Mouse (Mus musculus): ENCODE measurements at regions not wholly inside any gene's neighbourhood (a gene's known extent, or its start where the extent isn't known, plus 50 kb on each side); places are given as distances from the start of the nearest gene placed in this dataset.

DNA sequence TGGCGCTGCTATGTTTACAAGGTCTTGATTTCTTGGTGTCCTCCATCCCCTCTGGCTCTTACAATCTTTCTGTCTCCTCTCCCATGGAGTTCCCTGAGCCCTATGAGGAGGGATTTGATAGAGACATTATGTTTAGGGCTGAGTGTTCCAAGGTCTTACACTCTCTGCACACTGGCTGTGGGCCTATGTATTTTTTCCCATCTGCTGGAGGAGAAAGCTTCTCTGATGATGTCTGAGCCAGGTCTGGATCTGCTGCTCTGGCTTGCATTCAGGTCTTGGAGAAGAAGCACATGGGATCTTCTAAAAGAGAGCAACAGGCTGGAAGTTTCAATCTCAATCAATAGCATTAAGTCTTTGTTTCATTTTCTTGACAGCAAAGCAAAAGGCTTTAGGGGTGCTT, 445.1 kb downstream of the Efna5 start:
- Histone ChIP-seq H3K9ac (ENCODE audit: low read depth, poor library complexity, severe bottlenecking) (no peak overlapping the region), H3K4me1 (ENCODE audit: control insufficient read depth, insufficient read depth, low read length) (no peaks in the 10 kb centered on the region), H3K27me3 (ENCODE audit: control insufficient read depth, insufficient read depth, low read length, poor library complexity, severe bottlenecking) (no peaks in the 10 kb centered on the region), H3K27ac (ENCODE audit: insufficient read depth, low read length) (no peak overlapping the region), H3K36me3 (ENCODE audit: control insufficient read depth, insufficient read depth, low read length, poor library complexity, severe bottlenecking) (no peaks in the 10 kb centered on the region), H3K9me3 (replicated peaks; ENCODE audit: control insufficient read depth, insufficient read depth, low read length, poor library complexity, severe bottlenecking) (no peaks in the 10 kb centered on the region), H3K4me3 (ENCODE audit: low read depth, low read length) (no peak overlapping the region)
- TF ChIP-seq CTCF (IDR thresholded peaks at IDR 0.05; ENCODE audit: low read depth, low read length) (no peak), EP300 (IDR thresholded peaks at IDR 0.05; ENCODE audit: insufficient read depth, low read depth, low read length) (no peak)

DNA sequence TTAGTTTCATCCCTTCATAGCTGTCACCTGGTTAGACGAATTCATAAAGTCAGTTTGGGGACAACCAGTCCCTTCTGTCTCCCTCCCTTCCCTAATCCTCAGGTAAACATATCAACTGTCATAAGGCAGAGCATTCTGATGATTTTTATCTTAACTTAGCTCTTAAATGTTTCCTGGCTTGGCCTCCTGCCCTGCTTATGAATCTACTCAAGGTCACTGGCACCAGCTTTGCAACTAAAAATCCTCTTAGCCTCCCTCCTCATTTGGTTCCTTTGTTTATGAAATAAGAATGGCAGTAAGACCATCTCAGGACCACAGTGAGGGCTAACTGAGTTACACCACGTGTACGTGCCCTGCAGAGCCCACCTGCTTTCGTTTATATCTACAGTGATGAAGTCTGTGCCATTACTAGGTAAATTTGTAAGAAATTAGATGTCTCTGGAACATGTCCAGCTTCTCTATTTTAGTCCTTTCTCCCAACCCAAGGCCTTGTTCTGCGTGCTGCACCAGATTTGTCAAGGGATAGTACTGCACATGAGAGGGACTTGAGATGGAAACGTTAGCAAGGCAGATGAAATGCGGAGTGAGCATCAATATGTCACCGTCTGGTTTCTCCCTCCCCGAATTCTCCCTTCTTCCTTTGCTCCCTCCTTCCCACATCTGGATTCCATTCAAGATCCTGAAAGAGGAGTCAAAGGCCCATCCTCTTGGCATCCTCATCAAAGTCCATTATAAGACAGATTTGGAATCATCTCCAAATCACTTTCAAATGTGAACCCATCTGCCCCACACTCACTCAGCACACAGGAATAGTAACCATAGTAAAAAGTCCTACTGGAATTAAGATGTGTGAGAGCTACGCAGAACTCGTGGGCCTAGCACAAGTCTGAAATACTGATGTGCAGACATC, 457.4 kb downstream of the Efna5 start:
- Histone ChIP-seq H3K36me3 (ENCODE audit: control insufficient read depth, insufficient read depth, low read length, poor library complexity, severe bottlenecking) (no peaks in the 10 kb centered on the region), H3K27me3 (ENCODE audit: control insufficient read depth, insufficient read depth, low read length, poor library complexity, severe bottlenecking) (no peaks in the 10 kb centered on the region), H3K27ac (ENCODE audit: insufficient read depth, low read length) (no peak overlapping the region), H3K9me3 (replicated peaks; ENCODE audit: control insufficient read depth, insufficient read depth, low read length, poor library complexity, severe bottlenecking) (no peaks in the 10 kb centered on the region), H3K4me1 (ENCODE audit: control insufficient read depth, insufficient read depth, low read length) (no peaks in the 10 kb centered on the region), H3K9ac (ENCODE audit: low read depth, poor library complexity, severe bottlenecking) (no peak overlapping the region), H3K4me3 (ENCODE audit: low read depth, low read length) (no peak overlapping the region)
- TF ChIP-seq CTCF (IDR thresholded peaks at IDR 0.05; ENCODE audit: low read depth, low read length) (no peak), POLR2A (IDR thresholded peaks at IDR 0.05; ENCODE audit: insufficient read depth, low read length) (no peak), EP300 (IDR thresholded peaks at IDR 0.05; ENCODE audit: insufficient read depth, low read depth, low read length) (no peak)

DNA sequence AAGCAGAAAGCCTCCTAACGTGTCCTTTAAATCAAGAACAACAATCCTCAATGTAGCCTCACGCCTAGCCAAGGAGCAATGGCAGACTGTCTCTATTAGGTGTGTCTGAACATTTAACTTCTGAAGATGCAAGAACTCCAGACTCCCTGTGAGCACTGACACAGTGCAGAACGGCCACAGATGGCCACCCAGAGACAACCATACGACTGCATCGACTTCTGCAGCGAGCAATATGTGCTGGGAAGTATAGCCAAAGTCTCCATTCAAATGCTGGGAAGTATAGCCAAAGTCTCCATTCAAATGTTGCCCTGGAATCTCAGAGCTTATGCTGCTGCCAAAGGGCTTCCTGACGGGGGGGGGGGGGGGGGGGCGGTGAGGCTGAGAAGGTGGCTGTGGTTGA, 463.5 kb downstream of the Efna5 start:
- Histone ChIP-seq H3K9me3 (replicated peaks; ENCODE audit: control insufficient read depth, insufficient read depth, low read length, poor library complexity, severe bottlenecking) (no peaks in the 10 kb centered on the region), H3K9ac (ENCODE audit: low read depth, poor library complexity, severe bottlenecking) (no peak overlapping the region), H3K36me3 (ENCODE audit: control insufficient read depth, insufficient read depth, low read length, poor library complexity, severe bottlenecking) (no peaks in the 10 kb centered on the region), H3K27me3 (ENCODE audit: control insufficient read depth, insufficient read depth, low read length, poor library complexity, severe bottlenecking) (no peaks in the 10 kb centered on the region), H3K4me1 (ENCODE audit: control insufficient read depth, insufficient read depth, low read length) (no peaks in the 10 kb centered on the region), H3K27ac (ENCODE audit: insufficient read depth, low read length) (no peak overlapping the region), H3K4me3 (ENCODE audit: low read depth, low read length) (no peak overlapping the region)
- no peak for TF ChIP-seq POLR2A (IDR thresholded peaks at IDR 0.05; ENCODE audit: insufficient read depth, low read length)
- TF ChIP-seq EP300 (IDR thresholded peaks at IDR 0.05; ENCODE audit: insufficient read depth, low read depth, low read length): no peak
- TF ChIP-seq CTCF (IDR thresholded peaks at IDR 0.05; ENCODE audit: low read depth, low read length): no peak

DNA sequence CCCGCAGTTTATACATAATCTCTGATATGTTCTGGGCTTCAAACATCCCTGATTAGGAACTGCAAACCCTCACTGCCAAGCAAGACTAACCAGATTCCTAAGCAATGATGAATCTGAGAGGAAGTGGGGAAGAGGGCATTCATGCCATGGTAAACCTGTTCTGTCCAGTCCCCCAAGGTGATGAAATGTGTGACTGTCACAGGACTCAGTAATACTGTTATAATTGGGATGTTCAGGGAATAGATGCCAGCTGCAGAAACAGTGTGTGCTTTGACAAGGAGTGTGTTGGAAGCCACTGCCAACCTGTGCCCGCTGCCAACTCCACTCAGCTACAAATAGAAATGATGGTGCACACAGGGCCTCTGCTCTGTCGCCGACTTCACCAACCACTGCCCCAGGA, 466.0 kb downstream of the Efna5 start:
- H3K4me1 ChIP-seq (ENCODE audit: control insufficient read depth, insufficient read depth, low read length): no peaks in the 10 kb centered on the region
- H3K27ac ChIP-seq (ENCODE audit: insufficient read depth, low read length): no peak overlapping the region
- no peaks in the 10 kb centered on the region for H3K27me3 ChIP-seq (ENCODE audit: control insufficient read depth, insufficient read depth, low read length, poor library complexity, severe bottlenecking)
- H3K9ac ChIP-seq (ENCODE audit: low read depth, poor library complexity, severe bottlenecking): no peak overlapping the region
- H3K36me3 ChIP-seq (ENCODE audit: control insufficient read depth, insufficient read depth, low read length, poor library complexity, severe bottlenecking): no peaks in the 10 kb centered on the region
- TF ChIP-seq EP300 (IDR thresholded peaks at IDR 0.05; ENCODE audit: insufficient read depth, low read depth, low read length) (no peak), CTCF (IDR thresholded peaks at IDR 0.05; ENCODE audit: low read depth, low read length) (no peak), POLR2A (IDR thresholded peaks at IDR 0.05; ENCODE audit: insufficient read depth, low read length) (no peak)
- H3K4me3 ChIP-seq (ENCODE audit: low read depth, low read length): no peak overlapping the region
- H3K9me3 ChIP-seq (replicated peaks; ENCODE audit: control insufficient read depth, insufficient read depth, low read length, poor library complexity, severe bottlenecking): no peaks in the 10 kb centered on the region

- H3K9me3 ChIP-seq (replicated peaks; ENCODE audit: control insufficient read depth, insufficient read depth, low read length, poor library complexity, severe bottlenecking): no peaks in the 10 kb centered on the region
- H3K27ac ChIP-seq (ENCODE audit: insufficient read depth, low read length): no peak overlapping the region
These were observed 468.4 kb downstream of the Efna5 start for GRCm38 (mm10) chr17:62412666-62413180.

DNA sequence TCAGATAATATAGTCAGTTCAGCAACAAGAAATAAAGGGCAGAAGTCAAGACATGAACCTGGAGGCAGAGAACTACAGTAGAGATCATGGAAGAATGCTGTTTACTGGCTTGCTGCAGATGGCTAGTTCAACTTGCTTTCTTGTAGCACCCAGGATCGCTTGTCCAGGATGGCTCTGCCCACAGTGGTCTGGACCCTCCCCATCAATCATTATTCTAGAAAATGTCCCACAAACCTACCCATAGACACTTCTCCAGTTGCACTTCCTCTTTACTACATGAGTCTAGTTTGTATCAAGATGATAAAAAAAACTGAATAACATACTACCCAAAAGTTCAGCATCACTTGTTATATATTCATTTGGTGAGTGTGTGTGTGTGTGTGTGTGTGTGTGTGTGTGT, 477.4 kb downstream of the Efna5 start:
- Histone ChIP-seq H3K36me3 (ENCODE audit: control insufficient read depth, insufficient read depth, low read length, poor library complexity, severe bottlenecking) (no peaks in the 10 kb centered on the region), H3K4me3 (ENCODE audit: low read depth, low read length) (no peak overlapping the region), H3K9ac (ENCODE audit: low read depth, poor library complexity, severe bottlenecking) (no peak overlapping the region), H3K27me3 (ENCODE audit: control insufficient read depth, insufficient read depth, low read length, poor library complexity, severe bottlenecking) (no peaks in the 10 kb centered on the region), H3K9me3 (replicated peaks; ENCODE audit: control insufficient read depth, insufficient read depth, low read length, poor library complexity, severe bottlenecking) (no peaks in the 10 kb centered on the region), H3K27ac (ENCODE audit: insufficient read depth, low read length) (no peak overlapping the region), H3K4me1 (ENCODE audit: control insufficient read depth, insufficient read depth, low read length) (no peaks in the 10 kb centered on the region)
- no peak for TF ChIP-seq CTCF (IDR thresholded peaks at IDR 0.05; ENCODE audit: low read depth, low read length)
- no peak for TF ChIP-seq EP300 (IDR thresholded peaks at IDR 0.05; ENCODE audit: insufficient read depth, low read depth, low read length)
- no peak for TF ChIP-seq POLR2A (IDR thresholded peaks at IDR 0.05; ENCODE audit: insufficient read depth, low read length)

More at GRCm38 (mm10) chr17:62412666-62413180, 468.4 kb downstream of the Efna5 start:
- no peaks in the 10 kb centered on the region for H3K27me3 ChIP-seq (ENCODE audit: control insufficient read depth, insufficient read depth, low read length, poor library complexity, severe bottlenecking)
- H3K4me3 ChIP-seq (ENCODE audit: low read depth, low read length): no peak overlapping the region
- TF ChIP-seq POLR2A (IDR thresholded peaks at IDR 0.05; ENCODE audit: insufficient read depth, low read length) (no peak), EP300 (IDR thresholded peaks at IDR 0.05; ENCODE audit: insufficient read depth, low read depth, low read length) (no peak), CTCF (IDR thresholded peaks at IDR 0.05; ENCODE audit: low read depth, low read length) (no peak)
- H3K9ac ChIP-seq (ENCODE audit: low read depth, poor library complexity, severe bottlenecking): no peak overlapping the region
- no peaks in the 10 kb centered on the region for H3K36me3 ChIP-seq (ENCODE audit: control insufficient read depth, insufficient read depth, low read length, poor library complexity, severe bottlenecking)
- H3K4me1 ChIP-seq (ENCODE audit: control insufficient read depth, insufficient read depth, low read length): no peaks in the 10 kb centered on the region
